Mouse (Mus musculus) R1 (cell line): Measurements from ENCODE around the gene Nadk.

Source experiments
- DNase-seq: peaks from one replicate; pipeline ENCODE4 v3.0.0-alpha.2; 2018; ENCODE audit warnings: low read depth, low spot score

Gene Nadk

DNA sequence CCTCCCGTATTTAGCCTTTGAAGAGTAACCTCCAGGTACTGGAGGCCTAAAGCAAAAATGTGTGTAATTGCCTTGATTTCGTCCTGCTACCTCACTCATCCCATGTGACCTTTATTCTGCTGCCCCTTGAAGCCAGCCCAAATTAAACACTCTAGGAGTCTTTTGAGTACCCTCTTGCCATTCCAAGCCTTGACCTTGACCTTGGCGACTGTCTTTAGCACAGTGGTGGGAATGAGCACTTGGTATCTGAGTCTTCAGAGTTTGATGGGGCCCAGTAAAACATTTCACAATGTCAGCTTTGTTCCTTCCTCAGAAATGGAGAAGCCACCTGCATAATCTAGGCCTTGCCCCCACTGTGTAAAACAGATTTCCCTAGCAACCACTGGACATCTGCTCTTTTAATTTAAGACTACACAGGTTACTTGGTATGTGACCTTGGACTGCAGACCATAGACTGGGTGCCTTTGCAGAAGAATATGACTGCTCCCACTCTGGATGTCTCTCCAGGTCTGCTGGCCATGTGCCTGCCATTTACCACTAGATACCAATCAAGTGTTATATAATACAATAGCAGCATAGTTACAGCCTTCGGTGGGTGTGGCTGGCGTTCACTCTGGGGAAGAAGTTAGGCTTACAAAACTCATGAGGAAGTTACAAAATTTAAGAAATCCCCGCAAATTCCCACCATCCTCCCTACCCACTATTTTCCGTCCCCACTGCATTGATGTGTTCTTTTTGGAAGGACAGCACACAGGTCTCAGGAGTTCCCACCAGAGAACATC is at the start of gene Nadk:
Gene Nadk (plus strand): TSS at position 718 of the 782 bp plus-strand sequence.
- DNase-seq = peak; percentile 68

DNA sequence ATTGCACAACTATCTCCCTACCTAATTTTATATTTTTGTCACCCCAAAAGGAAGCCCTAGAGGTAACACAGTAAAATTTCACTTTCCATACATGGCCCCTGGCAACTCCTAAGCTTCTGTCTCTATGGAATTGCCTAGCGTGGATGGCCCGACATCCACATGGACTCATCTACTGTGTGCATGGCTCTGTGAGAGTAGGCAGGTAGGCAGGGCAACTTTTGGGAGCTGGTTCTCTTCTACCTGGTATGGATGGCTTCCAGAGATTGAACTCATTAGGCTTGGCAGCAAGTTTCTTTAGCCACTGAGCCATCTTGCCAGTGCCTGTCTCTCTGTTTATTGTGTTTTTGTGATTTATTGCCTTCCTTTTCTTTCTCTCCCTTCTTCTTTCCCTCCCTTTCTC is 47.4 kb upstream of the Nadk start:
- no peak for DNase-seq

DNA sequence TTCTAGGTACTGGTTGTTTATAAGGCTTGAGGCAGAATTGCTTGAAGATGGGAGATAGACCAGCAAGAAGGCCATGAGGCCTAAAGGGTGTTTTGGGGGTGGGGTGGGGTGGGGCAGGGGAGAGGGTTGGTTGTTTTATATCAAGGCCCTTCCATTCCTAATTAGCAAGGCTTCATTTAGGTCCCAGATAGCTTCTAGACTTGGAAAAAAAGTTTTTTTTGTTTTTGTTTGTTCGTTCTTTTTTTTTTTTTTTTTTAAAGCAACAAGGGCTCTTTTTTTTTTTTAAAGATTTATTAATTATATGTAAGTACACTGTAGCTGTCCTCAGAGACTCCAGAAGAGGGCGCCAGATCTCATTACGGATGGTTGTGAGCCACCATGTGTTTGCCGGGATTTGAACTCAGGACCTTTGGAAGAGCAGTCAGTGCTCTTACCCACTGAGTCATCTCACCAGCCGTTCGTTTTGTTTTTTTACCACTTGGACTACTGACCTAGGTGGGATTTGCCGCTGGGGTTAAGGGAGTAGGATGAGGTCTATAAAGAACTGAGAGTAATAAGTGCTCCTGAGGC is 44.1 kb upstream of the Nadk start:
- no peak for DNase-seq

DNA sequence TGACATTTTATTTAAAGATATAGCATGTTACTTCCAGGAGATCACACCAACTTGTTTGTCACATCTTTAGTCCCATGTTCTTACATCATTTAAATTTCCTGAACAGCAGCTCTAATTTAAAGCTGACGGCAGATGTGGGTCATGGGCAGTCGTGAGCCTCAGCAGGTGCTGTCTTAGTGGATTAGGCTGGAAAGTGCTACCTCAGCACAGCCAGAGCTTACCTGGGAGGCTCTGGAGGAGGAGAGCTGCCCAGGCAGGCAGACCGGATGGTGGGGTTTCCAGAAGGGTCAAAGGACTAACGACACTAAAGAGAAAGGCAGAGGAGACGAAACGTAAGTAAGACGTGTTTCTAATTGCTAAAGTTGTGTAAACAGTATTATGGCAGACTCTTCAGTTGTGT is 39.9 kb upstream of the Nadk start:
- no peak for DNase-seq

DNA sequence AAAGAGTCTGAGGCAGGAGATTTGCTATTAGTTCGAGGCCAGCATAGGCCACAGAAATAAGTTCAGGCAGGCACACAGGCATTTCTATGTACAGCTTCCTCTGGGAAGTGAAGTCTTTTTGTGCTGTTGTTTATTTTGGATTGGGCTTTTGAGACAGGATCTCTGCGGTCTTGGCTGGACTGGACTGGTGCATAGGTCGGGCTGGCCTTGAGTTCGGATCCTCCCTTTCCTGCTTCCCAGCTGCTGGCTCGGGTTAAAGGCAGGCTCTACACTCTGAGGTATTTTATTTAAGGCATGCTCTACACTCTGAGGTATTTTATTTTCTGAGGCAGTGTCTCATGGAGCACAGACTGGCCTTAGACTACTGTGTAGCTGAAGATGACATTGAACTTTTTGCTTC is 36.4 kb upstream of the Nadk start:
- DNase-seq = no peak

DNA sequence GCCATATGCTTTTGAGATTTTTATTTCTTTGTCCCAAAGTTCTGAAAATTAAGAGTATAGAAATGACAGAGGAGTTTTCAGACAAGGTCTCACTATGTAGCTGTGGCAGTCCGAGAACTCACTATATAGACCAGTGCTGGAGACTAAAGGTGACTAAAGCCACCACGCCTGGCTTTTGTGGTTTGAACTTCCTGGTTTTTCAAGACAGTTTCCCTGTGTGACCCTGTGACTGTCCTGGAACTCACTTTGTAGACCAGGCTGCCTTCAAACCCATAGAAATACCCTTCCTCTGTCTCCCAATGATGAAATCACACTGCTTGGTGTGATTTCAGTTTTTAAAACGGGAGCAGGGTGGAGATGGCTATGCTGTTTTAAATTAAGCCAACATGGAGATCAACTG is 32.9 kb upstream of the Nadk start:
- no peak for DNase-seq

DNA sequence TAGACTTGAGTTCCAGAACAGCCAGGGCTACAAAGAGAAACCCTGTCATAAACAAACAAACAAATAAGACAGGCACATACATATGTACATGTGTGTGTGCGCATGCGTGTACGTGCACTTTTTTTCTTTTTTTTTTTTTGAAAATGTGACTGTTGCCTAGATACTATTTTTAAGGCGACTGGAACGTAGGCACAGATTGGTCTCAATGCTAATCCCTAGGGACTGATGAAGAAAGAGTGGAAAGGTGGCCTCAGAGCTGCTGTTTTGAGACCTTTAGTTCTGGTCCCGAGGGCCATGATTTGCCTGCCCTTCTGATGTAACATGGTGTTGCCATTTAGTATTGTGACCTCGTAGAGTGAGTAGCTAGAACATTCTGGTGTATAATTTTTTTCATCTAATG is 12.2 kb upstream of the Nadk start:
- DNase-seq = no peak

DNA sequence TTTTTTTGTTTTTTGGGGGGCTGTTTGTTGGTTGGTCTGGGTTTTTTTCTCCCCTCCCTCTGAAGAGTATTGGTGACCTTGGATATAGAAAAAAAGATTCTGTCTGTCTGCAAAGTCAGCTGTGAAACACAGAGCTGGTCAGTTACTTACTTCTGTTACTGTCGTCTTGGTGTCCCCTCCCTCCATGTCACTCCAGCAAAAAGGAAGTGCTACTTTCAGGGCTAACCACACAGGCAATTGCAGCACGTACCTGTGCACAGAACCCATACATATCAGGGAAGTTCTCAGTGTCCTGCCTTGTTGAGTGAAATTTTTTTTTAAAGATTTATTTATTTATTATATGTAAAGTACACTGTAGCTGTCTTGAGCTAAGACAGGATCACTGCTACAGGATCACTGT is 11.7 kb upstream of the Nadk start:
- DNase-seq = no peak

DNA sequence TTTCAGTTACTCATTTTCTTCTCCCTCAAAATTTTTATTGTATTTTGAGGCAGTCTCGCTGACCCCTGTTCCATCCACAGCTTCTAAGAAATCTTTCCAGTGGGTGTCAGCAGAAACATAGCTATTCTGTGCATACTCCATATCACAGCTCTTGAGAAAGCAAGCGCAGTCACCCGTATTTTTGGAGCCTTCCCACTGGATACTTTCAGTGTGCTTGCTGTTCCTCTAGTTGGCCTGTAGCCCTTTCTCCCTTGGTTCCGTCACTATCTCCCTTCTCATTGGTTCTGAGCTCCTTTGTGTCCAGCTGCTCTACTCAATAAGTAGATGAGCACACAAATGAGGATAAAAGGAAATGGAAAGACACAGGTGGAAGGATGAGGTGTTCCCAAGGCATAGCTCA is 11.1 kb upstream of the Nadk start:
- no peak for DNase-seq

DNA sequence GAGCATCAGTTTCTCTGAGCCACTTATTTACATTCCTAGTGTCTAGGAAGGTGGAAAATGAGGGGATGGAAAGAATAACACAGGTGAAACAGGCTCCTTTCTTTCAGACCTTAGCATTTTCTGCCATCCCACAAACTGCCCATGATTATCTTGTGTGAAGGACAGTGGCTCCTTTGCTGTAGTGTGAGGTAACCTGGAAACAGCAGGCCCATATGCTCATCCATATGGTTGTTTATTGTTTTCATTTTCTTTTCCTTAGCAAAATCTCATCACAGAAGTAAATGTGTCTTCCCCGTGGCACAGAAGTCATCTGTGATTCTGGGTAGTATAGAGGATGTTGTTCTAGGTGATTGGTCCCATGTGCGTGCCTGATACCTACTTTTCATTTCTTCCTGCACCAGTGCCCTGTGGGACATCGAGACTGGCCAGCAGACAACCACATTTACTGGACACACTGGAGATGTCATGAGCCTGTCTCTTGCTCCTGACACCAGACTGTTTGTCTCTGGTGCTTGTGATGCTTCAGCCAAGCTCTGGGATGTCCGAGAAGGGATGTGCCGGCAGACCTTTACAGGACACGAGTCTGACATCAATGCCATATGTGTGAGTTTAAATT is 9.2 kb upstream of the Nadk start:
- no peak for DNase-seq

DNA sequence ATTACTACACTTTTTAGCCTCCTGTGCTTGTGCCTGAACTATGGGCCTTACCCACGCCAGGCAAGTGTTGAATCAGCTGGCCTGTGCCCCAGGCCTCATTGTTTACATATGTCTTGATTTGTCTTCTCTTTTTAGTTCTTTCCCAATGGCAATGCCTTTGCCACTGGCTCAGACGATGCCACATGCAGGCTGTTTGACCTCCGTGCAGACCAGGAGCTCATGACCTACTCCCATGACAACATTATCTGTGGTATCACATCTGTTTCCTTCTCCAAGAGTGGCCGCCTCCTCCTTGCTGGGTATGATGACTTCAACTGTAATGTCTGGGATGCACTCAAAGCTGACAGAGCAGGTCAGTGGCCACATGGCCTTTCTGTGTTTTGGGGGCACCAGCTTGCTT is 7.3 kb upstream of the Nadk start:
- no peak for DNase-seq

DNA sequence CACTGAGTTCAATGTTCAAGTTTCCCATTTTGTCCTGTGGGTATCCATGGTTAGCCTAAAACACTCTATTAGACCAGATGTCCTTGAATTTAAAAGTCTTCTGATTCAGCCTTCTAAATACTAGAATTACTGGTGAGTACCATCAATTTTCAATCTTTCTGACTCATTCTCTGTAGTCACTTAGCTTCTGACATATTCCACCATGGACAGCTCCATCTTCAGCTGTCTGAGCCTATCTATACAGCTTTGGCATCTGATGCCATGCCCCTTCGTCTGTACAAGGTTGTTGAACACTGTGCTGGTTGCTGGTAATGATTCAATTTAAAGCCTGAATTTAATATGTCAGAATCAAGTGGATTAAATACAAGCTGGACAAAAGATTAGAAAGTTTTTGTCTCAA is 6.7 kb upstream of the Nadk start:
- DNase-seq = no peak

DNA sequence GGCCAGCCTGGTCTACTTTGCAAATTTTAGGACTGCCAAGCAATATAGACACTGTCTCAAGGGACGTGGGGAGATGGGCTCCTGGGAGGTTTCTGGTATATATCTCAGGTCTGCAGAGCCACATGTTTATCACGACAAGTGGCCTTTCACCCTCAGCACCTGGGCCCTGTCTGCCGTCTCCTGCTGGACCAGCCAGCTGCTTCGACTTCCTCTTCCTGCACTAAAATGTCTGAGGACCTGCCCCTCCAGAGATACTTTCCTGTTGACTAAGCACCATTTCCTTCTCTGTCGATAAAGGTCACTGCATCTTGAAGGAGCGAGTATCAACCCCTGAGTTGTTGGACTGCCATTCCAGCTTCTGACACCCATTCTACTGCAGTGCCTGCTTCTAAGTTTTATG is 2.7 kb upstream of the Nadk start:
- DNase-seq = no peak

DNA sequence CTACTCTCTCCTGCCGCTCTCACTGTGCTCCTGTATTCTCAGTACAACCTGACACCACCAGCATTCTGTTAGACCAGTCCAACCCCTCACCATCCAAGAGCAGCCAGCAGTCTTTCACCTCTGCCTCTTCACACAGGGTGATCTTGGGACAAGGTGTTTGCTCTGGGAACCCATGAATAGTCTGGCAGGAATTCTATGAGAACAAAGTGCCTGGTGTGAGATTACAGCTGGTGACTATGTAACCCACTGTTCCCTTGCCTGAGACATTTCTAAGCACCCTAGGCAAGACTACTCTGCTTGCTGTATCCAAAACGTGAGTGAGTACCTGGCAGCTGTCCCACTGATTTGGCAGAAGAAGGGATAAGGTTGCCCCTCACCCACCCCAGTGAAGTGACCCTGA is 1.2 kb upstream of the Nadk start:
- no peak for DNase-seq

DNA sequence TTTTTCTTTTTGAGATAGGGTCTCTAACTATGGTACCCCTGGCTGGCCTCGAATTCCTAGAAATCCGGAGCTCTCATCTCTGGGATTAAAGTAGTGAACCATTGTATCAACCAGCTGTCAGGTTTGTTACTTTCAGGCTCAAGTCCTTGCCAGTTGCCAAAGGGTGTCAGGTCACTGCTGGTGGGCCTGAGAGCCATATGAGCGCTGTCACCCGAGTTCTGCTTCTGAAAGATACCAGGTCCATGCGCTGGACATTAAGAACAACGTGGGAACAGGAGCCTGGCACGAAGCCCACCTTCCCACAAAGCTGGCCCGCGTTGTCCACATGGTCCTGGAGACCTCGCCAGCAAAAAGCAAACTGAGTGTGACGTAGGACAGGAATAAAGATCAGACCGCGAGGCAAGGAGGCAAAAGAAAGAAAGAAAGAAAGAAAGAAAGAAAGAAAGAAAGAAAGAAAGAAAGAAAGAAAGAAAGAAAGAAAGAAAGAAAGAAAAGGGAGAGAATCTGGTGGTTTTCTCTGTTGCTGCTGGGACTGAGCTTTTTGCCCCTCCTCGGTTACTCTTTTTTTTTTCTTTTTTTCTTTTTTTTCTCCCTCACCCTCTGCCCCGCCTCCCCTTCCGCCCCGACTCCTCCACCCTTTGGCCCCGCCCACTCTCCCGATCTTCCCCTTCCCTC is 684 bp downstream of the Nadk start:
- DNase-seq = no peak

DNA sequence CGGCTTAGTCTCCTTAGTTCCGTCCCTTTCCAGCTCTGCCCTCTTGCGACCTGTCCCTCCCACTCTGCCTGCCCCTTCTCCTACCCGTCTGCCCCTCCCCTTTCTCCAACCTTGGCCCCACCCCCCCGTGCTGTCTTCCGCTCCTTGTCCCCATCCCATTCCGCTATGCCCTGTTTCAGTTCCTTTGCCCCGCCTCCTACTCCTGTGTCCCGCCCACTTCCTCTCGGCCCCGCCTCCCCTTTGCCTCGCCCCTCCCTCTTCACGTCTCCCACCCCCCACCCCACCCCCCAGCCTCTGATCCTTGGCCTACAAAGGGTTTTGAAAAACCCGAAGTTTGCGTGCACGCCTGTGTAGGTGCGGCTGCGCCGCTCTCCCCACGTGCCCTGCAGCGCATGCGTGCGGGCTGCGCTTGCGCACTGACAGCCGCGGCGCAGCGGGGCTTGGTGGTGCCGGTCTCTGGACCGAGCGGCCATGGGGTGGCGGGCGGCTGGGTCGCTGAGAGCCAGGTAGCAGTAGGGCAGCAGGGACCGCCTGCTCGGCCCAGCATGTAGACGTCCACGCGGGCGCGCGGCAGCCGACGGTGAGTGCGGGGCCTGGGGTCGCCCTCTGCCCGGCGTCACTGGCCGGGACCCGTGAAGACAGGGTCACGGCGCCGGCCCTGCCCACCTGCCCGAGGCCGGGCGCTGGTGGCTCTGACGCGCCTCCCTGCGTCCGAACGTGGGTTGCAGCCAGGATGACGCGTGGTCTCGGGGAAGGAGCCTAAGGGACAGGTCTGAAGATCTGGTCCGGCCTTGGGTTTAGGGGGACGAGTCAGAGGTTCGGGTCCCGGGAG is 1.4 kb downstream of the Nadk start:
- peak; percentile 99 for DNase-seq

DNA sequence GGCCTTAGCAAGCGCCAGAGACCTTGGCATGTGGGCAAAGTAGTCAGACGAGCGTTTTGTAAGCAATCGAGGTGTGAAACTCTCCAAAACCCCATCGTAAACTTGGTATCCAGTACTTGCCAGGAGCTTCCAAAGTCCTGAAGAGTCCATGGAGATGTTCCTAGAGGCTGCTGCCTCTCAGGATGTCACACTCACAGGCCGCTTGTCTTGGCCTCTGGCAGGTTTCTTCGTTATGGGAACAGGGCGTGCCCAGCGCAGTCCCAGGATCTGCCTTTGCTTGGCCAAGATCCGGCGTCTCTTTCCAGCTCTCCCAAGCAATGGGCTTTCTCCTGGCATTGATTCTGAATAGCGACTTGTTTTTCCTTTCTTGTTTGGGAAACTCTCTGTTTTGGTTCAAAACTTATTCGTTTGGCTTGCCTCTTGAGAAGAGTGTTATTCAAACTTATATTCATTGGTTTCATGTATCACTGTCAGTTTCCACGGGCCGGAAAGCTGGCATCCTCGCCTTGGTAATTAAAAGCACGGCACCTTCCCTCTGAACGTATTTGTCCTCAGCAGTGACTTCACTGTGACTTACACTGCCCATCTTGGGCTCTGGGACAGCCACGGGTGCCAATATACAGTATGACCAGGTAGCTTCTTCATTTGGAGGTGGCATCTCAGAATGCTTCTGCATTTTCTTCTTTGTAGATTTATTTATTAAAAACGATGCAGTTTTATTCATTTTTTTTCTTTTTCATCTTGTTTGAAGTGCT is 2.3 kb downstream of the Nadk start:
- DNase-seq = peak; percentile 80

DNA sequence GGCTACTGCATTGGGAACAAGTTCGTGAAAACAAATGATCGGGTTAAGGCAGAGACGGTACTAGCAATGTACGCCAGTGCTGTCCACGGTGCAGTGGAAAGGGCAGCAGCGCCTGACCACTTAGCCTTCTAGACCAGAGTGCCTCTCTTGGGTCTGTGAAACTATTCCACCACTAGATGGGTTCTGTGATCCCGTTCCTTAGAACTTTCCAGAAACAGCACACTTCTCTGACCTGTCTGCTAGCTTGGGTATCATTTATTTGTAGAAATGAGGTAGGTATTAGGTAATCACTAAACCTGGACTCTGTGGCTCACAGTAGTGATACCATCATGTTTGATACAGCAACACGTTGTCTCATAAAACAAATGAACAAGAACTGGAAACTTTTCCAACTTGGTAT is 4.4 kb downstream of the Nadk start:
- no peak for DNase-seq

DNA sequence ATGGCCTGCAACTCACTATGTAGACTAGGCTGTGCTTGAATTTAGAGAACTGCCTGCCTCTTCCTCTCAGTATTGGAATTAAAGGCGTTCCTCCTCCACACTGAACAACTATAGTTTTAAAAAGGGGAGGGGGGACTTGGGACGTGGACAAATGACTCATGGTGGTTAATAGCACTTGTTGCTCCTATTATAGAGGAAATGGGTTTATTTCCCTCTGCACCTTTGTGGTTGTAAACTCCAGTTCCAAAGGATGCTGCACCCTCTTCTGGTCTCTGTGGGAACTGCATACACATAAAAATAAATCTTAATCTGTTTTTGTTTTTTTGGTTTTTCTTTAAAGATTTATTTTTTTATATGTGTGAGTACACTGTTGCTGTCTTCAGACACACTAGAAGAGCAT is 6.0 kb downstream of the Nadk start:
- peak; percentile 45 for DNase-seq

DNA sequence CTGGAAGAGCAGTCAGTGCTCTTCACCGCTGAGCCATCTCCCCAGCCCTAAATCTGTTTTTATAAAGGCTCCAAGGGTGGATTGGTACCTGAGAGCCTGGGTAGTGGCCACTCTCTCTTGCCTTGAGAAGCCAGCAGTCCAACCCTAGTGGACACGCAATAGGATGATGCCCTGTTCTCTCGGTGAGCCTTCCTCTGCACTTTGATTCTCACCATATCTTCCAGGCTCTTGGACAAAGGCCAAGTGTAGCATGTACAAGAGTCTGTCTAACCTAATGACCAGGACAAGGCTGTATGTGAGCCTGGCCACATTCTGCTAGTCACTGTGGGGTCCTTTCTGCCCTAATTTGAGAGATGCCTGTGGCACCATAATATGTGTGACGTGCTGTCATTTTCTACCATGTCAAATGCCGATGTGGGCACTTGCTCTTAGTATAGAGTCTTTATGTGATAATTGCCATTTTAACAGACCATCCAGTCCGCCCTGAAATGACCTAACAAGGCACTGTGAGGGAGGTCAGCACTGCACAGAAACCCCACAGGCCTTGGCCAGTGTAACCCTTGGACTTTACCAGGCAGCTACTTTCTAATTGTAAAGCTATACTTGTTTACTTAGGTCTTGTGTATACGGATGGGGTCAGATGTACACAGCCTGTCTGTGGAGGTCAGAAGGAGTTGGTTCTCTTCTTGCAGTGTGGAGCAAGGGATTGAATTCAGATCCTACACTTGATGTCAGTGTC is 6.6 kb downstream of the Nadk start:
- DNase-seq = no peak
